Mouse (Mus musculus) gastrocnemius, postnatal 4 days (tissue): Measurements from ENCODE around the gene Sec14l5. TPM values are rescaled to one million over a fixed set of nuclear protein-coding genes. Genes with fewer than 3 reads are reported as not detected.

Experiments used
- DNase-seq, 2 experiments: peaks; one replicate each; pipeline ENCODE4 v3.0.0; 2021 to 2022; ENCODE audit warnings: low spot score in 2 of 2, mixed read lengths in 2 of 2
- total RNA-seq, 2 experiments: library from RNA; stranded (reverse); gene quantifications; 2 replicates each; pipeline ENCODE4 v1.2.3; 2021

Sec14l5 gene
- total RNA-seq, 2 experiments from 2014 or later: 5.7 to 7.3 TPM

GRCm38 (mm10) chr16:5153299-5154026 is 6.6 kb downstream of the Sec14l5 start:
- no peak for DNase-seq

GRCm38 (mm10) chr16:5155014-5155413 is 8.1 kb downstream of the Sec14l5 start:
- no peak for DNase-seq

DNA sequence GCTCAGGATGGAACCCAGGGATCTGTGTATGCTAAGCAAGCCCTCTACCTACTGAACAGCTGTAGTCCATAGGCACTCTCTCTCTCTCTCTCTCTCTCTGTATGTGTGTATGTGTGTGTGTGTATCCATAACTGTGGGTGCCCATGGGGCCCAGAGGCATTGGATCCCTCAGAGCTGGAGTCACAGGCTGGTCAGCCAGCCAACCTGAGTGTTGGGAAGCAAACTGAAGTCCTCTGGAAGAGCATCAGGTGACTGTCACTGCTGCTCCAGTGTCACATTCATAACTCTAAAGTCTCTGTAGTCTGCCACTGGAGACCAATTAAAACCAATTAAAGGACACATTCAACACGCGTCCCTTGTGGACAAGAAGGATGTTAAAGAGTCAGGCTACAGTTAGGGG is 9.6 kb downstream of the Sec14l5 start:
- no peak for DNase-seq

DNA sequence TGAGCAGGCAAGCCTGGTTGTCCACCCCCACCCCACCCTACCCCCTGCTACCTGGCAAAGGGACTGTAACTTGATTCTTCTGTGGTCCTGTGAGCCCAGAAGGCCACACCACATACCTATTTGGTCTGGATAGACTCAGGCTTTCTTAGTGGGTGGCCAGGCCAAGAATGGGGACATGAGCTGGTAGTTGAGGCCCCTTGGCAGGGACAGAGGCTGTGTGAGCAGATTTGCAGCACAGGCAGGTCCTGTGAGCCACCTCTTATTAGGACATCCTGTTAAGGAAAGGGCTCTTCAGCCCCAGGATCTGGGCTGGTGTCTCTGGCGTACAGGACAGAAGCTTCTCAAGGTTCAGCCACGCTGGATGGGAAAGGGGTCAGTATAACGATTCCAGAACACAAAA is 10.2 kb downstream of the Sec14l5 start:
- DNase-seq: no peak

GRCm38 (mm10) chr16:5159248-5159647 is 12.3 kb downstream of the Sec14l5 start:
- no peak for DNase-seq

DNA sequence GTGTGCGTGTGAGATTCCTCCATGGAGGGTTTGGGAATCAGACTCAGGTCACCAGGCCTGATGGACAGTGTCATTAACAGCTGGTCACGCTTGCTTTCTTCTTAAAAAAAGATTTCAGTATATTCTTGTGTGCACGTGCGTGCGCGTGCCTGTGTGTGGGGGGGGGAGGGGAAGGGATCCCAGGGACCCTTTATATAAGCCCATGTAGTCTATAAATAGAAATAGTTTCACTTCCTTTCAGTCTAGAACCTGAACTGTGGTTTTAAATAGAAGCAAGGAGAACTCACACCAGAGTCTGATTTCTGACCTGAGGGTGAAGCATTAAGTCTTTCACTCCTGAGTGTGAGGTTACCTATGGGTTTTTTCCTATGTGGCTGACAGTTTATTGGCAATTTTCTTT is 17.4 kb downstream of the Sec14l5 start:
- DNase-seq: no peak

GRCm38 (mm10) chr16:5168038-5168437 is 21.1 kb downstream of the Sec14l5 start:
- no peak for DNase-seq

- DNase-seq: no peak
These were observed 21.9 kb downstream of the Sec14l5 start for GRCm38 (mm10) chr16:5168829-5169228.

GRCm38 (mm10) chr16:5172636-5173035 is 25.7 kb downstream of the Sec14l5 start:
- no peak for DNase-seq

DNA sequence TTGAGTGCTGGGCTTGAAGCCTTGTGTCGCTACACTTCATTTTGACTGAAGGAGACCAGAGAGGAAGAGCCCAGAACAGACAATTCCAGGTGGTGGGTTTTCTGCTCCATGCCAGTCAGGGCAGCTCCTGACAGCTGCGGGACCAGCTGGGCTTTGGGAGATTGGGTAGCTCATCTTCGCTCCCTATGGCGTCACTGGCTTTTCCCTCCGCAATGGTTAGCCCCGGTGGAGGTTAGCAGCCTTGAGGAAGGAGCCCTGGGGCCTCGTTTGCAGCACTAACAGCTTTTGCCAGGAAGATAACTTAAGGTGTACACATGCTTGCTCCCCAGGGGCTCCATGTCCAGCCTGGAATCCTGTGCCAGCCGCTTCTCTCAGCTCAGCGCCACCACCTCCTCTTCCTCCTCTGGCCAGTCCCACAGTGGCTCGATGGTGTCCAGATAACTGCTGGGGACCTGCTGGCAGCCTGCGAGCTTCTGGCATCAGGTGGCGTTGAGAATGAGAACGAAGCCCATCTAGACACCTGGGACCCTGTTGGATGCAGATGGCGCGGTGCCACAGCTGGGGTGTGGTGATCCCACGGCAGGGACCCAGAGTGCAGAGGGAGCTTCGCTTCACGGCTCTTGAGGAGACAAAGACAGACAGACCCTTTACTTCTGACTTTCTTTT is 36.5 kb downstream of the Sec14l5 start:
- DNase-seq: no peak

DNA sequence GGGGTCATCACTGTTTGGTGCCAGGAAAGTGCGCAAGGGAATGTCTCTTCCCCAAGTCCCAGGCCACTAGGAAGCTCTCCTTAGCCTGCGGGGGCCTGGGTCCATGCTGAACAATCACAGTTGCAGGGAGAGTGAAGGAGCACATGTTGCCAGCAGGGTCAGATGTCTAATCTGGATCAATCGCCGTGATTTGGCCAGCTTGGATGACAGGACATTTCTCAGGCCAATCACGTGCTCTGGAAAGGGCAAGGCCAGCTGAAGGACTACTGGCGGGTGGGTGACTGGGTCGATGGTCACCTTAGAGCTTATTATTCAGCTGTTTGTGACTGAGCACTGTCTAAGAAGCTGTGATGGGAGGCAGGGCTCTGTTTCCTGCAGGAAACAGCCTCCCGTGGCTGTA is 37.2 kb downstream of the Sec14l5 start:
- no peak for DNase-seq

- DNase-seq: no peak
These were observed 38.0 kb downstream of the Sec14l5 start for GRCm38 (mm10) chr16:5184956-5185355.

DNA sequence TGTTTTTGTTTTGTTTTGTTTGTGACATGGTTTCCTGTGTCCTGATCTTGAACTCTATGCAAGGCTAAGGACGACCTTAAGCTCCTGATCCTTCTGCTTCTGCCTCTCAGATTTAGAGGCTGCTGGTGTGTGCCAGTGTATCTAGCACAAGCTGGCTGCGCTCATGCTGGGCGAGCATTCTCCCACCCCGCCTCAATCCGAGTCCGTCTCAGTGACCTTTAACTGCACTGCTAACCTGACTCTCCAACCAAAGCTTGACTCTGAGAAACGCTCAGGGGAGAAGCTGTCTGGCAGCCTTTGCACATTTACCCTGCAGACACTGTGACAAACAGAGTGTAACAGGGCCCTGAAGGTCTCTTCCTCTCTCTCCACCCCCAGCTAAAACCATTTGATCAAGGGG is 38.8 kb downstream of the Sec14l5 start:
- DNase-seq: no peak

- DNase-seq: no peak
These were observed 39.3 kb downstream of the Sec14l5 start for GRCm38 (mm10) chr16:5186234-5186633.

DNA sequence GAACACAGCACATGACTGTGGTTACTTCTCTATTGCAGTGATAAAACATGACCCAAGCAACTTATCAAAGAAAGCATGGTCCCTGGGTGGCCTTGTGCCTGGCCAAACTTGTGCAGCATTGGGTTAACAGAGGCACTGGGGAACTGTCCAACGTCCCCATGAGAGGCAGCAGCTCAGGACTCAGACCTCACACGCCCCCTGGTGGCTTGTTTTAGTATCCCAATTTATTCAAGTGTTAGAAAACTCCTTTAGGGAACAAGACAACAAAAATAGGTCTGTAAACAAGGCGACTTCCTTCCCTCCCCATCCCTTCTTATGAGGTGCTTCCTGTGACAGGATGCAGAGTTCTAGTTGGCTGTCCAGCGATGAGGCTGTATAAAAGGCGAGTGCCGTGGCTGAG is 48.2 kb downstream of the Sec14l5 start:
- DNase-seq: peak in 1 of 2 experiments; percentile 50

GRCm38 (mm10) chr16:5202681-5203080 is 55.8 kb downstream of the Sec14l5 start:
- DNase-seq: peak in 1 of 2 experiments; percentile 47

- no peak for DNase-seq
These were observed 56.3 kb downstream of the Sec14l5 start for GRCm38 (mm10) chr16:5203200-5203599.

- DNase-seq: peak; percentile 75 to 82
These were observed 56.9 kb downstream of the Sec14l5 start, which contains the start of gene Nagpa for GRCm38 (mm10) chr16:5203668-5204433. TSS of gene Nagpa (minus strand) at chr16:5204012.

GRCm38 (mm10) chr16:5205431-5205970 is 58.6 kb downstream of the Sec14l5 start:
- DNase-seq: no peak

DNA sequence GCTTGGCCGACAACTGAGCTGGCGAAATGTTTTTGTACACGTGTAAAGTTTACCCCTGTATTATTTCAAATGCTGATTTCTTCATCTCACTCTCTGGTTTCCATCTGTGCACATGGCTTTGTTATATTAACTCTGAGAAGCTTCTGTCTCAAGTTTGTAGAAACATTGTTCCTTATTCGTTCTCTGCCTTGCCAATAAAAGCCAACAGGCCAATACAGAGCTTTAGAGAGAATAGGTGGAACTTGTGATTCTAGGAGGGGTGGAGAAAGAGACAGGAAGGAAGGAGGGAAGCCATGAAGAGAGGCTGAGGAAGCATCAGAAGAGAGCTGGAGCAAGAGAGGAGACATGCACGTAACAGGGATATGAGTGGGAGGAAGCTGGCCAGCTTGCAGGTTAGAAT is 59.1 kb downstream of the Sec14l5 start:
- no peak for DNase-seq

DNA sequence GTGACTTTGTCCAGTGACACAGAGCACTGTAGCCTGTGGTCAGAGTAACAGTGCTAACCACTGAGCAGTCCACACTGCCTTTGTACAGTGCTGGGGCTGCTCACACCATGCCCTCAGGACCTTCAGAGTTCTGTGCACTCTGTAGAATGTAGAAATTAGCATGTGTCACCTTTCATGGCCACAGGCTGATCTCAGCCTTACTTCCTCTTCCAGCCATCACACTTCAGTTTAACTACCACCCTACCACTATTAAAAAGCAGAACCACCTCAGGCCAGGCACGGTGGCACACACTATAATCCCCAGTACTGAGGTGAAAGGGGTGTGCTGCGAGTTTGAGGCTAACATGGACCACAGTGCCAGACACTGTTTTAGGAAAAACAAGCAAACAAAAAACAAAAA is 63.5 kb downstream of the Sec14l5 start:
- no peak for DNase-seq

GRCm38 (mm10) chr16:5212150-5212549 is 65.2 kb downstream of the Sec14l5 start:
- no peak for DNase-seq
